Mouse (Mus musculus): Measurements from ENCODE around the gene Plppr2. TPM values are rescaled to one million over a fixed set of nuclear protein-coding genes. Genes with fewer than 3 reads are reported as not detected.

The Plppr2 gene
- total and polyA plus RNA-seq, 2 experiments from 2014 or later, result 0.86 to 2.6 TPM

- ATAC-seq (ENCODE audit: insufficient read depth, low read depth), result no peak
Observed at GRCm38 (mm10) chr9:21926784-21927183, 10.0 kb upstream of the Plppr2 start.

GRCm38 (mm10) chr9:21927208-21927753, 9.6 kb upstream of the Plppr2 start, which contains the start of the genes Ccdc159 and Tmem205:
Gene Ccdc159 (plus strand): TSS chr9:21927471.
Gene Tmem205 (minus strand): TSS chr9:21927556.
- H3K9ac ChIP-seq (replicated peaks; ENCODE audit: low read depth, low read length), result peak within 1 kb of the TSS; percentile 67
- peaks cover 24% of the 10 kb centered on the region for H3K4me1 ChIP-seq (ENCODE audit: control insufficient read depth, insufficient read depth)
- DNase-seq (ENCODE audit: low spot score), result peak; percentile 99
- TF ChIP-seq CTCF (IDR thresholded peaks at IDR 0.05; ENCODE audit: low read depth) (no peak), EP300 (IDR thresholded peaks at IDR 0.05; ENCODE audit: low read depth) (no peak)
- no peaks in the 10 kb centered on the region for H3K9me3 ChIP-seq (replicated peaks; ENCODE audit: control insufficient read depth, low read length)
- H3K27ac ChIP-seq (ENCODE audit: low read depth), result peak within 1 kb of the TSS; percentile 80
- peak; percentile 91 for ATAC-seq (ENCODE audit: insufficient read depth, low read depth)
- no peaks in the 10 kb centered on the region for H3K27me3 ChIP-seq (ENCODE audit: control insufficient read depth, insufficient read depth, low read length)
- WGBS, result under 1% methylated on average over 28 of the region's 28 CpGs
- peak within 1 kb of the TSS; percentile 77 for H3K4me2 ChIP-seq (ENCODE audit: low read depth, low read length)
- H3K4me3 ChIP-seq (ENCODE audit: low read depth, low read length), result peak within 1 kb of the TSS; percentile 57
- no peaks in the 10 kb centered on the region for H3K36me3 ChIP-seq (replicated peaks; ENCODE audit: control insufficient read depth, insufficient read depth, low read length)

More at GRCm38 (mm10) chr9:21926784-21927183, 10.0 kb upstream of the Plppr2 start:
- 2% methylated on average over 6 of the region's 6 CpGs for WGBS
- H3K9me3 ChIP-seq (replicated peaks; ENCODE audit: control insufficient read depth, low read length), result no peaks in the 10 kb centered on the region
- no peaks in the 10 kb centered on the region for H3K27me3 ChIP-seq (ENCODE audit: control insufficient read depth, insufficient read depth, low read length)
- peaks cover 24% of the 10 kb centered on the region for H3K4me1 ChIP-seq (ENCODE audit: control insufficient read depth, insufficient read depth)
- DNase-seq (ENCODE audit: low spot score), result peak; percentile 17
- no peak for TF ChIP-seq EP300 (IDR thresholded peaks at IDR 0.05; ENCODE audit: low read depth)
- H3K4me2 ChIP-seq (ENCODE audit: low read depth, low read length), result peak overlapping the region; percentile 77
- peak overlapping the region; percentile 57 for H3K4me3 ChIP-seq (ENCODE audit: low read depth, low read length)
- H3K9ac ChIP-seq (replicated peaks; ENCODE audit: low read depth, low read length), result peak overlapping the region; percentile 67
- no peaks in the 10 kb centered on the region for H3K36me3 ChIP-seq (replicated peaks; ENCODE audit: control insufficient read depth, insufficient read depth, low read length)
- H3K27ac ChIP-seq (ENCODE audit: low read depth), result peak overlapping the region; percentile 80

- DNase-seq (ENCODE audit: low spot score) (no peak), ATAC-seq (ENCODE audit: insufficient read depth, low read depth) (no peak)
- Histone ChIP-seq H3K4me3 (ENCODE audit: low read depth, low read length) (no peak overlapping the region), H3K9ac (replicated peaks; ENCODE audit: low read depth, low read length) (no peak overlapping the region), H3K36me3 (replicated peaks; ENCODE audit: control insufficient read depth, insufficient read depth, low read length) (no peaks in the 10 kb centered on the region), H3K27me3 (ENCODE audit: control insufficient read depth, insufficient read depth, low read length) (no peaks in the 10 kb centered on the region), H3K27ac (ENCODE audit: low read depth) (no peak overlapping the region), H3K4me1 (ENCODE audit: control insufficient read depth, insufficient read depth) (peaks cover 15% of the 10 kb centered on the region), H3K4me2 (ENCODE audit: low read depth, low read length) (no peak overlapping the region), H3K9me3 (replicated peaks; ENCODE audit: control insufficient read depth, low read length) (no peaks in the 10 kb centered on the region)
- TF ChIP-seq CTCF (IDR thresholded peaks at IDR 0.05; ENCODE audit: low read depth) (no peak), EP300 (IDR thresholded peaks at IDR 0.05; ENCODE audit: low read depth) (no peak)
- 71% methylated on average over 3 of the region's 3 CpGs for WGBS
Observed at GRCm38 (mm10) chr9:21929208-21929607, 7.6 kb upstream of the Plppr2 start.

- Histone ChIP-seq H3K9ac (replicated peaks; ENCODE audit: low read depth, low read length) (no peak overlapping the region), H3K4me2 (ENCODE audit: low read depth, low read length) (no peak overlapping the region), H3K4me3 (ENCODE audit: low read depth, low read length) (no peak overlapping the region), H3K27me3 (ENCODE audit: control insufficient read depth, insufficient read depth, low read length) (no peaks in the 10 kb centered on the region), H3K36me3 (replicated peaks; ENCODE audit: control insufficient read depth, insufficient read depth, low read length) (no peaks in the 10 kb centered on the region), H3K9me3 (replicated peaks; ENCODE audit: control insufficient read depth, low read length) (no peaks in the 10 kb centered on the region), H3K27ac (ENCODE audit: low read depth) (no peak overlapping the region), H3K4me1 (ENCODE audit: control insufficient read depth, insufficient read depth) (no peaks in the 10 kb centered on the region)
- 59% methylated on average over 2 of the region's 2 CpGs for WGBS
- DNase-seq (ENCODE audit: low spot score) (no peak), ATAC-seq (ENCODE audit: insufficient read depth, low read depth) (no peak)
- no peak for TF ChIP-seq CTCF (IDR thresholded peaks at IDR 0.05; ENCODE audit: low read depth)
- no peak for TF ChIP-seq EP300 (IDR thresholded peaks at IDR 0.05; ENCODE audit: low read depth)
Observed at GRCm38 (mm10) chr9:21932006-21932405, 4.8 kb upstream of the Plppr2 start.

GRCm38 (mm10) chr9:21932445-21933137, 4.2 kb upstream of the Plppr2 start:
- Histone ChIP-seq H3K4me3 (ENCODE audit: low read depth, low read length) (no peak overlapping the region), H3K9me3 (replicated peaks; ENCODE audit: control insufficient read depth, low read length) (no peaks in the 10 kb centered on the region), H3K27me3 (ENCODE audit: control insufficient read depth, insufficient read depth, low read length) (no peaks in the 10 kb centered on the region), H3K36me3 (replicated peaks; ENCODE audit: control insufficient read depth, insufficient read depth, low read length) (no peaks in the 10 kb centered on the region), H3K4me1 (ENCODE audit: control insufficient read depth, insufficient read depth) (no peaks in the 10 kb centered on the region), H3K9ac (replicated peaks; ENCODE audit: low read depth, low read length) (no peak overlapping the region), H3K27ac (ENCODE audit: low read depth) (no peak overlapping the region), H3K4me2 (ENCODE audit: low read depth, low read length) (no peak overlapping the region)
- TF ChIP-seq CTCF (IDR thresholded peaks at IDR 0.05; ENCODE audit: low read depth) (no peak), EP300 (IDR thresholded peaks at IDR 0.05; ENCODE audit: low read depth) (no peak)
- WGBS, result 67% methylated on average over 12 of the region's 12 CpGs
- DNase-seq (ENCODE audit: low spot score), result no peak
- ATAC-seq (ENCODE audit: insufficient read depth, low read depth), result no peak

Measured in heart, postnatal 0 days (tissue).